Mouse (Mus musculus): Measurements from ENCODE around the gene Cd72. TPM values are rescaled to one million over a fixed set of nuclear protein-coding genes. Genes with fewer than 3 reads are reported as not detected.

Cd72 gene
- total and polyA plus RNA-seq, 3 experiments: 24.0 to 61.4 (median 55.9) TPM

DNA sequence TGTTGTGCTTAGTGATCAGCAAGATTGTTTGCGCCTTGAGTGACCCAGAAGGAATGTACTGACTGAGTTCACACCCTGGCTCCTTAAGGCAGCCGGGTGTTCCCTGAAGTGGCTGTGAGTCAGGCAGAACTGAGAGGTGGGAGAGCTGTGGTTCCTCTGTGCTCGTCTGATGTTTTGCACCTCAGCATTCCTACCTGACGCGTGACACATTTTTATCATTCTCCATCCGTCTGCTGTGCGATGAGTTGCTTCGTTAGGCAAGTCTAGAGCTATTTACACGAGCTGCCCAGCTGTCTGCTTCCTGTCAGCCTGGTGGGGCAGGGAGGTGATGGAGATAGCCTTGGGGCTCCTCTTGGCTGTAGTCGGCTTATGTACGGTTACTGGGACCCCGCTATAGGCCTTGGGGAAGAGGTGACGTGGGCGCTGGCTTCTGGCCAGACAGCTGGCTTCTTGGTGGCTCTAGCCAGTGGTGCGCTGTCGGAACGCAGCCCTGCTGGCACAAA, 55.5 kb downstream of the Cd72 start:
- dilution Hi-C loops (cut with MboI; ENCODE audit: extremely low pct_ligation_motif_present, extremely low pct_unique_long_range_greater_than_20kb, low sequenced_read_pairs): no loop called here
- H3K9me3 ChIP-seq (replicated peaks; ENCODE audit: low read length): no peaks in the 10 kb centered on the region
- in situ Hi-C loops (cut with MboI; ENCODE audit: low pct_ligation_motif_present, low pct_unique_long_range_greater_than_20kb, low sequenced_read_pairs): no loop called here
- no peaks in the 10 kb centered on the region for H3K36me3 ChIP-seq (replicated peaks in 1 of 2; ENCODE audit: control insufficient read depth in 1 of 2, insufficient read depth in 1 of 2, low read length in 1 of 2)
- no peak overlapping the region for H3K4me3 ChIP-seq (replicated peaks in 1 of 3; ENCODE audit: low read depth in 2 of 3, low read length in 2 of 3, poor library complexity in 1 of 3)
- no peak for DNase-seq (ENCODE audit: extremely low read depth)
- no peak overlapping the region for H3K9ac ChIP-seq (ENCODE audit: insufficient read depth, low read depth)
- no peak overlapping the region for H3K27ac ChIP-seq (ENCODE audit: insufficient read depth, low read depth)
- H3K79me2 ChIP-seq (replicated peaks; ENCODE audit: control insufficient read depth, extremely low read depth, insufficient read depth, poor library complexity, severe bottlenecking): no peaks in the 10 kb centered on the region
- peaks cover 30% of the 10 kb centered on the region for H3K27me3 ChIP-seq (replicated peaks)
- TF ChIP-seq RAD21 (IDR thresholded peaks at IDR 0.05; ENCODE audit: low read depth, low read length) (no peak), NELFE (IDR thresholded peaks at IDR 0.05; ENCODE audit: low read depth, low read length) (no peak)
- no peak overlapping the region for H3K4me2 ChIP-seq (ENCODE audit: insufficient read depth, low read depth, poor library complexity, severe bottlenecking)
- peaks cover 0 to 3% of the 10 kb centered on the region in 2 experiments; a peak in 1 of 4 replicates for H3K4me1 ChIP-seq (ENCODE audit: control insufficient read depth in 1 of 2, insufficient read depth in 2 of 2)

DNA sequence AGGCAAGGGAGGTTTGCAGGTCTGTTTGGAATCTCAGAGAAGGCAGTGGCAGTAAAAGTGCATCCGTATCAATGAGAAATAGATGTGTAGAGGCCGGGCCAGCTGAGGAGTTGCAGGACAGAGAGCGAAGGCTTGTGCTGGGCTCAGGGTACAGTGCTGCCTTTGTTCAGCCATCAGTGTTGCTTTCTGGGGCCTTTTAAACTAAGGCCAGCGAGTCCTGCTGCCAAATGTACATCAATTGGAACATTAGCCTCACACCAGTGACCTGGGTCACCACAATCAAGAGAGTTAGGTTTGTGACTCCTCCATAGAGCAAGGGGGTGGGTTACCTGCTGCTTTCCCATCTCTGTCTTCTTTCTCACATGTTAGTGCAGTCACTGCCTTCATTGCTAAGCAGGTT, 56.4 kb downstream of the Cd72 start:
- Histone ChIP-seq H3K36me3 (replicated peaks in 1 of 2; ENCODE audit: control insufficient read depth in 1 of 2, insufficient read depth in 1 of 2, low read length in 1 of 2) (no peaks in the 10 kb centered on the region), H3K27me3 (replicated peaks) (peaks cover 30% of the 10 kb centered on the region), H3K4me1 (ENCODE audit: control insufficient read depth in 1 of 2, insufficient read depth in 2 of 2) (no peaks in the 10 kb centered on the region), H3K79me2 (replicated peaks; ENCODE audit: control insufficient read depth, extremely low read depth, insufficient read depth, poor library complexity, severe bottlenecking) (no peaks in the 10 kb centered on the region), H3K4me2 (ENCODE audit: insufficient read depth, low read depth, poor library complexity, severe bottlenecking) (no peak overlapping the region), H3K9ac (ENCODE audit: insufficient read depth, low read depth) (no peak overlapping the region), H3K27ac (ENCODE audit: insufficient read depth, low read depth) (no peak overlapping the region), H3K9me3 (replicated peaks; ENCODE audit: low read length) (no peaks in the 10 kb centered on the region), H3K4me3 (replicated peaks in 1 of 3; ENCODE audit: low read depth in 2 of 3, low read length in 2 of 3, poor library complexity in 1 of 3) (no peak overlapping the region)
- in situ Hi-C loops (cut with MboI; ENCODE audit: low pct_ligation_motif_present, low pct_unique_long_range_greater_than_20kb, low sequenced_read_pairs): no loop called here
- dilution Hi-C loops (cut with MboI; ENCODE audit: extremely low pct_ligation_motif_present, extremely low pct_unique_long_range_greater_than_20kb, low sequenced_read_pairs): no loop called here
- TF ChIP-seq ZMIZ1 (IDR thresholded peaks at IDR 0.05; ENCODE audit: low read depth, low read length) (no peak), NELFE (IDR thresholded peaks at IDR 0.05; ENCODE audit: low read depth, low read length) (no peak), CHD1 (IDR thresholded peaks at IDR 0.05; ENCODE audit: low read depth, low read length) (no peak), ZKSCAN1 (IDR thresholded peaks at IDR 0.05; ENCODE audit: borderline replicate concordance, low read depth, low read length) (no peak), BHLHE40 (IDR thresholded peaks at IDR 0.05; ENCODE audit: low read depth, low read length) (no peak), CHD2 (IDR thresholded peaks at IDR 0.05; ENCODE audit: low read length) (no peak), PAX5 (IDR thresholded peaks at IDR 0.05; ENCODE audit: low read length) (no peak), GABPA (IDR thresholded peaks at IDR 0.05; ENCODE audit: insufficient replicate concordance, low read depth, low read length) (no peak), USF2 (conservative IDR thresholded peaks at IDR 0.05; ENCODE audit: low read depth, low read length) (no peak), RCOR1 (conservative IDR thresholded peaks at IDR 0.05; ENCODE audit: low read depth, low read length) (no peak), MYC (IDR thresholded peaks at IDR 0.05; ENCODE audit: low read depth, low read length) (no peak), MAZ (IDR thresholded peaks at IDR 0.05; ENCODE audit: low read depth, low read length) (no peak)
- DNase-seq (ENCODE audit: extremely low read depth): no peak

Other genes starting within 250 kb of the Cd72 start
- 0.13 and 0.25 TPM in 2 replicates for gene Atp8b5, start 187.5 kb downstream of the Cd72 start, total RNA-seq (2012; rRNA removed)
- 0.34 and 0.54 TPM in 2 replicates for gene Atp8b5, start 187.5 kb downstream of the Cd72 start, total RNA-seq (2014; rRNA removed)
- 0.90 and 1.3 TPM in 2 replicates for gene Atp8b5, start 187.5 kb downstream of the Cd72 start, polyA plus RNA-seq (2012; ENCODE audit: insufficient read length, low read depth)
- gene Rusc2, start 72.6 kb downstream of the Cd72 start, total RNA-seq (2012; rRNA removed): not detected in 2 replicates
- gene Rusc2, start 72.6 kb downstream of the Cd72 start, total RNA-seq (2014; rRNA removed): not detected in 2 replicates
- gene Rusc2, start 72.6 kb downstream of the Cd72 start, polyA plus RNA-seq (2012; ENCODE audit: insufficient read length, low read depth): not detected in 2 replicates
- gene Fam166b, start 25.5 kb downstream of the Cd72 start, total RNA-seq (2012; rRNA removed): not detected in 2 replicates
- gene Fam166b, start 25.5 kb downstream of the Cd72 start, total RNA-seq (2014; rRNA removed): not detected in 2 replicates
- not detected in 2 replicates for gene Fam166b, start 25.5 kb downstream of the Cd72 start, polyA plus RNA-seq (2012; ENCODE audit: insufficient read length, low read depth)
- 4.5 and 5.2 TPM in 2 replicates for gene Tesk1, start 12.7 kb downstream of the Cd72 start, total RNA-seq (2012; rRNA removed)
- gene Tesk1, start 12.7 kb downstream of the Cd72 start, total RNA-seq (2014; rRNA removed): 1.7 and 1.9 TPM in 2 replicates
- 6.0 and 7.3 TPM in 2 replicates for gene Tesk1, start 12.7 kb downstream of the Cd72 start, polyA plus RNA-seq (2012; ENCODE audit: insufficient read length, low read depth)
- 2.8 and 3.8 TPM in 2 replicates for gene Sit1, start 29.1 kb upstream of the Cd72 start, total RNA-seq (2012; rRNA removed)
- 10.5 and 10.8 TPM in 2 replicates for gene Sit1, start 29.1 kb upstream of the Cd72 start, total RNA-seq (2014; rRNA removed)
- 10.1 and 12.5 TPM in 2 replicates for gene Sit1, start 29.1 kb upstream of the Cd72 start, polyA plus RNA-seq (2012; ENCODE audit: insufficient read length, low read depth)
- 57.9 and 63.1 TPM in 2 replicates for gene Ccdc107, start 38.3 kb upstream of the Cd72 start, total RNA-seq (2012; rRNA removed)
- gene Ccdc107, start 38.3 kb upstream of the Cd72 start, total RNA-seq (2014; rRNA removed): 23.0 and 33.4 TPM in 2 replicates
- 30.5 and 32.6 TPM in 2 replicates for gene Ccdc107, start 38.3 kb upstream of the Cd72 start, polyA plus RNA-seq (2012; ENCODE audit: insufficient read length, low read depth)
- gene Arhgef39, start 45.1 kb upstream of the Cd72 start, total RNA-seq (2012; rRNA removed): 7.4 and 7.5 TPM in 2 replicates
- 7.1 and 7.3 TPM in 2 replicates for gene Arhgef39, start 45.1 kb upstream of the Cd72 start, total RNA-seq (2014; rRNA removed)
- 4.8 and 5.5 TPM in 2 replicates for gene Arhgef39, start 45.1 kb upstream of the Cd72 start, polyA plus RNA-seq (2012; ENCODE audit: insufficient read length, low read depth)
- gene Car9, start 52.3 kb upstream of the Cd72 start, total RNA-seq (2012; rRNA removed): not detected in 2 replicates
- gene Car9, start 52.3 kb upstream of the Cd72 start, total RNA-seq (2014; rRNA removed): not detected in 2 replicates
- gene Car9, start 52.3 kb upstream of the Cd72 start, polyA plus RNA-seq (2012; ENCODE audit: insufficient read length, low read depth): not detected in 2 replicates
- gene Tpm2, start 69.1 kb upstream of the Cd72 start, total RNA-seq (2012; rRNA removed): 0.30 TPM in 1 of 2 replicates, not detected in the other
- not detected in 2 replicates for gene Tpm2, start 69.1 kb upstream of the Cd72 start, total RNA-seq (2014; rRNA removed)
- 0.29 TPM in 1 of 2 replicates, not detected in the other for gene Tpm2, start 69.1 kb upstream of the Cd72 start, polyA plus RNA-seq (2012; ENCODE audit: insufficient read length, low read depth)
- 32.9 and 34.2 TPM in 2 replicates for gene Creb3, start 107.7 kb upstream of the Cd72 start, total RNA-seq (2012; rRNA removed)
- gene Creb3, start 107.7 kb upstream of the Cd72 start, total RNA-seq (2014; rRNA removed): 26.1 and 27.6 TPM in 2 replicates
- 33.1 and 37.2 TPM in 2 replicates for gene Creb3, start 107.7 kb upstream of the Cd72 start, polyA plus RNA-seq (2012; ENCODE audit: insufficient read length, low read depth)
- gene Tln1, start 108.1 kb upstream of the Cd72 start, total RNA-seq (2012; rRNA removed): 59.3 and 60.4 TPM in 2 replicates
- 22.3 and 22.7 TPM in 2 replicates for gene Tln1, start 108.1 kb upstream of the Cd72 start, total RNA-seq (2014; rRNA removed)
- 50.1 and 69.2 TPM in 2 replicates for gene Tln1, start 108.1 kb upstream of the Cd72 start, polyA plus RNA-seq (2012; ENCODE audit: insufficient read length, low read depth)
- 16.6 and 22.0 TPM in 2 replicates for gene Rgp1, start 124.1 kb upstream of the Cd72 start, total RNA-seq (2012; rRNA removed)
- gene Rgp1, start 124.1 kb upstream of the Cd72 start, total RNA-seq (2014; rRNA removed): 5.4 and 10.1 TPM in 2 replicates
- 32.7 and 37.0 TPM in 2 replicates for gene Rgp1, start 124.1 kb upstream of the Cd72 start, polyA plus RNA-seq (2012; ENCODE audit: insufficient read length, low read depth)
- 3.6 and 4.1 TPM in 2 replicates for gene Gba2, start 124.2 kb upstream of the Cd72 start, total RNA-seq (2012; rRNA removed)
- gene Gba2, start 124.2 kb upstream of the Cd72 start, total RNA-seq (2014; rRNA removed): 3.2 TPM in 2 replicates
- gene Gba2, start 124.2 kb upstream of the Cd72 start, polyA plus RNA-seq (2012; ENCODE audit: insufficient read length, low read depth): 8.7 and 11.2 TPM in 2 replicates
- gene Msmp, start 129.9 kb upstream of the Cd72 start, total RNA-seq (2012; rRNA removed): 0.46 and 0.72 TPM in 2 replicates
- gene Msmp, start 129.9 kb upstream of the Cd72 start, total RNA-seq (2014; rRNA removed): not detected in 2 replicates
- 5.9 and 6.3 TPM in 2 replicates for gene Msmp, start 129.9 kb upstream of the Cd72 start, polyA plus RNA-seq (2012; ENCODE audit: insufficient read length, low read depth)
- 0.04 and 0.38 TPM in 2 replicates for gene Npr2, start 177.3 kb upstream of the Cd72 start, total RNA-seq (2012; rRNA removed)
- not detected in 2 replicates for gene Npr2, start 177.3 kb upstream of the Cd72 start, total RNA-seq (2014; rRNA removed)
- gene Npr2, start 177.3 kb upstream of the Cd72 start, polyA plus RNA-seq (2012; ENCODE audit: insufficient read length, low read depth): 0.23 and 0.49 TPM in 2 replicates
- gene Spag8, start 199.0 kb upstream of the Cd72 start, total RNA-seq (2012; rRNA removed): 0.08 TPM in 1 of 2 replicates, not detected in the other
- not detected in 2 replicates for gene Spag8, start 199.0 kb upstream of the Cd72 start, total RNA-seq (2014; rRNA removed)
- not detected in 2 replicates for gene Spag8, start 199.0 kb upstream of the Cd72 start, polyA plus RNA-seq (2012; ENCODE audit: insufficient read length, low read depth)
- gene Hint2, start 201.8 kb upstream of the Cd72 start, total RNA-seq (2012; rRNA removed): 21.2 and 27.9 TPM in 2 replicates
- gene Hint2, start 201.8 kb upstream of the Cd72 start, total RNA-seq (2014; rRNA removed): 17.0 and 17.8 TPM in 2 replicates
- 6.4 and 8.1 TPM in 2 replicates for gene Hint2, start 201.8 kb upstream of the Cd72 start, polyA plus RNA-seq (2012; ENCODE audit: insufficient read length, low read depth)
- 0.17 and 0.47 TPM in 2 replicates for gene Tmem8b, start 214.3 kb upstream of the Cd72 start, total RNA-seq (2012; rRNA removed)
- not detected in 2 replicates for gene Tmem8b, start 214.3 kb upstream of the Cd72 start, total RNA-seq (2014; rRNA removed)
- 0.16 and 0.26 TPM in 2 replicates for gene Tmem8b, start 214.3 kb upstream of the Cd72 start, polyA plus RNA-seq (2012; ENCODE audit: insufficient read length, low read depth)
- 5.1 and 6.3 TPM in 2 replicates for gene Fam221b, start 214.5 kb upstream of the Cd72 start, total RNA-seq (2012; rRNA removed)
- gene Fam221b, start 214.5 kb upstream of the Cd72 start, total RNA-seq (2014; rRNA removed): not detected in 2 replicates
- 0.07 and 0.12 TPM in 2 replicates for gene Fam221b, start 214.5 kb upstream of the Cd72 start, polyA plus RNA-seq (2012; ENCODE audit: insufficient read length, low read depth)
- gene Olfr70, start 246.2 kb upstream of the Cd72 start, total RNA-seq (2012; rRNA removed): not detected in 2 replicates
- not detected in 2 replicates for gene Olfr70, start 246.2 kb upstream of the Cd72 start, total RNA-seq (2014; rRNA removed)
- not detected in 2 replicates for gene Olfr70, start 246.2 kb upstream of the Cd72 start, polyA plus RNA-seq (2012; ENCODE audit: insufficient read length, low read depth)